Mouse (Mus musculus): ENCODE measurements around the gene D430019H16Rik.

DNA sequence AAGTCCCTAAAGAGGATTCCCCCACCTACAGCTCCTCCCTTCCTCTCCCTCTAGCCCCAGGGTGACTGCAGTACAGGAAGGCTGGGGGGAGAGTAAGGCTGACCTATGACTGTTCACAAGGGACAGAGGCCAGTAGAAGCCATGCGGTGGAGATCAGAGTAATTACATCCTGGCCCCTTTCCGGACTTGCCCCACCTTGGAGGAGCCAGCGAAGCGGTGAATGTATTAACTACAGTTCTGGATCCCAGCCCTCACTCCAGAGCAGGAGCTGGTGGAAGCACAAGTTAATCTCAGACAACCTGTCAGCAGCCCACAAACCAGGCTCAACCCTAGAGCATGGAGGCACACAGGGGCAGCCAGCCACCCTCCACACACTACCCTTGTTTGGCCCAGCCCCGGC is 47.3 kb downstream of the D430019H16Rik start:
- TF ChIP-seq POLR2AphosphoS2 (IDR thresholded peaks at IDR 0.05; ENCODE audit: low read length) = no peak
- no peak for TF ChIP-seq TCF12 (IDR thresholded peaks at IDR 0.05; ENCODE audit: low read depth, low read length)
- TF ChIP-seq CHD1 (IDR thresholded peaks at IDR 0.05; ENCODE audit: low read depth, low read length) = no peak
- TF ChIP-seq RCOR1 (IDR thresholded peaks at IDR 0.05; ENCODE audit: low read depth, low read length) = no peak
- TF ChIP-seq EP300 (IDR thresholded peaks at IDR 0.05; ENCODE audit: low read depth in 1 of 2, low read length in 2 of 2) = no peak
- no peak for TF ChIP-seq USF1 (IDR thresholded peaks at IDR 0.05; ENCODE audit: low read depth, low read length)
- TF ChIP-seq CTCF (IDR thresholded peaks at IDR 0.05 in 2 of 3, conservative IDR thresholded peaks at IDR 0.05 in 1 of 3; ENCODE audit: control insufficient read depth in 1 of 3, insufficient read depth in 1 of 3, low read depth in 2 of 3, low read length in 3 of 3, poor library complexity in 1 of 3, severe bottlenecking in 1 of 3) = no peak

All from MEL (cell line).